Mouse (Mus musculus): ENCODE data around the gene Psmb1. TPM values are rescaled to one million over a fixed set of nuclear protein-coding genes. Genes with fewer than 3 reads are reported as not detected.
A peak's percentile ranks its signal among the peaks of the same experiment; 100 is the strongest.

Gene Psmb1
- polyA plus RNA-seq, 1 experiment from 2014 or later: 230 TPM

DNA sequence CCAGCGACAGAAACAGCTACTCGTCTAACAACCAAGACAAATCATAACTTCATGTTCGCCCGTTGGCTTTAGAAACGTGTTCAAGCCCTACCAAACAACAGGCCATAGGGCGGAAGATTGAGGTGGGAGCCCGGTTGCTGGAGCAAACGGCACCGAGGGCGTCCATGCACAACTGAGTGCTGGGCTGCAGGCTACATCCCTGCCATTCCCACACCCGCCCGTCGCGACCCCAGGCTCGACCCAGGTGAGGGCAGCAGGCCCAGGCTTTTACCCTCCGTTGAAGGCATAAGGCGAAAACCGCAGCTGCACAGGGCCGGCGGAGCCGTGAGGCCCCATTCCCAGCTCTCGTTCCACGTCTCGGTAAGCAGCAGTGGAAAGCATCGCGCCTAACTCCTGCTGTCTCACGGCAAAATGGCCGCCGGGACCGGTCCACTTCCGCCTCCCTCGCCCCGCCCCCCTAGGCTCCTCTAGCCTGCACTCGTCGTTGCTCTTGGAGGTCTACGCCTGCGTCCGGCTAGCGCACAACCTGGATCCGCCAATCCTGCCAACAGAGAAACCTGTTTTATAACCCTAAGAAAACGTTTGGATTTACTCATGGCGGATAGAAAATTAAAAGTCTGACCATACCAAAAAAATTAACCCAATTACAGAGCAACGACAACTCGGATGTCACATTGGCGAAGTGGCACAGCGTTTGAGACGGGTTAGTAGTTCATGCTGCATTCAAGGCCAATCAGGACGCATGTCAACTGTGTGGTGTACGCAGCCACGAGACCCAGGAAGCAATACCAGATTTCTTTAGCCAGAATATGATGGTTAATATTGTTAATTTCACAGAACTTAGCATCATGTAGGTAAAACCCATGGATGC is 1.4 kb downstream of the Psmb1 start:
- Histone ChIP-seq H3K4me2 (ENCODE audit: low read length) (peak overlapping the region; percentile 73), H3K4me3 (ENCODE audit: low read depth, low read length) (peak overlapping the region; percentile 97), H3K27me3 (ENCODE audit: control insufficient read depth, insufficient read depth, low read depth, low read length) (no peaks in the 10 kb centered on the region), H3K4me1 (ENCODE audit: control insufficient read depth, insufficient read depth, low read length) (peaks cover 35% of the 10 kb centered on the region), H3K9me3 (replicated peaks; ENCODE audit: control insufficient read depth, low read length, poor library complexity, severe bottlenecking) (no peaks in the 10 kb centered on the region), H3K9ac (ENCODE audit: low read depth, low read length) (peak overlapping the region; percentile 85), H3K27ac (ENCODE audit: low read length) (peak overlapping the region; percentile 92), H3K36me3 (ENCODE audit: control insufficient read depth, insufficient read depth, low read length) (peaks cover 2% of the 10 kb centered on the region; the same call in 1 of the 2 replicates)
- ATAC-seq: peak; percentile 95
- WGBS: under 1% methylated on average over 50 of the region's 50 CpGs

DNA sequence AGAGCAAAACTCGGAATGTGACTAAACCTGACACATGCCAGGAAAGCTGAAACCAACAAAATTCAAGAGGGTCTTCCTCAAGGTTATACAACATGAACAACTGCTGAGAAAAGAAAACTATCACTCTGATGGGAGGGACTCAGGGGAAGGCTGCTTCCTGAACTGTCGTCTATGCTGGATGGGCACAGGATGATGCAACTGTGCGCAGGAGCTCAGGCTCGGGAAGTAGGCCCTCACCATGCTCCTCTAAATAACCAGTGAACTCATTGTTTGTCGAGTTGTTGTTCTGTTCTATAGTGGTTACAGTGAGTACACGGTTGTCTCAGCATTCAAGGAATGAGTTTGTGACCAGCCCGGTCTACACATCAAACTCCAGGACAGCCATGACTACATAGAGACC is 9.0 kb downstream of the Psmb1 start:
- H3K4me1 ChIP-seq (ENCODE audit: control insufficient read depth, insufficient read depth, low read length): peaks cover 6% of the 10 kb centered on the region
- ATAC-seq: no peak
- WGBS: 93% methylated on average over 7 of the region's 7 CpGs
- no peak overlapping the region for H3K4me3 ChIP-seq (ENCODE audit: low read depth, low read length)
- H3K27ac ChIP-seq (ENCODE audit: low read length): no peak overlapping the region
- H3K9me3 ChIP-seq (replicated peaks; ENCODE audit: control insufficient read depth, low read length, poor library complexity, severe bottlenecking): no peaks in the 10 kb centered on the region
- H3K4me2 ChIP-seq (ENCODE audit: low read length): no peak overlapping the region
- no peak overlapping the region for H3K9ac ChIP-seq (ENCODE audit: low read depth, low read length)
- H3K27me3 ChIP-seq (ENCODE audit: control insufficient read depth, insufficient read depth, low read depth, low read length): no peaks in the 10 kb centered on the region
- H3K36me3 ChIP-seq (ENCODE audit: control insufficient read depth, insufficient read depth, low read length): peaks cover 27% of the 10 kb centered on the region

DNA sequence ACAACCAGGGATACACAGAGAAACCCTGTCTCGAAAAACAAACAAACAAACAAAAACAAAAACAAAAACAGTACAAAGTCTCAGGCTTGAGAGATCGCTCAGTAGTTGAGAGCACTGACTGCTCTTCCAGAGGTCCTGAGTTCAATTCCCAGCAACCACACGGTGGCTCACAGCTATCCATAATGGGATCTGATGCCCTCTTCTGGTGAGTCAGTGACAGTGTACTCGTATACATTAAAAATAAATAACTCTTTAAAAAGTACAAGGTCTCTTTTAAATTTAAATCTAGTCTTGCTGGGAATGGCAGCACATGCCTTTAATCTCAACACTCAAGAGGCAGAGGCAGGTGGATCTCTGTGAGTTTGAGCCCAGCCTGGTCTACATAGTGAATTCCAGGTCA is 26.9 kb downstream of the Psmb1 start:
- Histone ChIP-seq H3K27me3 (ENCODE audit: control insufficient read depth, insufficient read depth, low read depth, low read length) (no peaks in the 10 kb centered on the region), H3K27ac (ENCODE audit: low read length) (no peak overlapping the region), H3K9me3 (replicated peaks; ENCODE audit: control insufficient read depth, low read length, poor library complexity, severe bottlenecking) (no peaks in the 10 kb centered on the region), H3K9ac (ENCODE audit: low read depth, low read length) (no peak overlapping the region), H3K4me2 (ENCODE audit: low read length) (no peak overlapping the region), H3K36me3 (ENCODE audit: control insufficient read depth, insufficient read depth, low read length) (peaks cover 54% of the 10 kb centered on the region), H3K4me3 (ENCODE audit: low read depth, low read length) (no peak overlapping the region), H3K4me1 (ENCODE audit: control insufficient read depth, insufficient read depth, low read length) (no peaks in the 10 kb centered on the region)
- 94% methylated on average over 4 of the region's 4 CpGs for WGBS
- no peak for ATAC-seq

DNA sequence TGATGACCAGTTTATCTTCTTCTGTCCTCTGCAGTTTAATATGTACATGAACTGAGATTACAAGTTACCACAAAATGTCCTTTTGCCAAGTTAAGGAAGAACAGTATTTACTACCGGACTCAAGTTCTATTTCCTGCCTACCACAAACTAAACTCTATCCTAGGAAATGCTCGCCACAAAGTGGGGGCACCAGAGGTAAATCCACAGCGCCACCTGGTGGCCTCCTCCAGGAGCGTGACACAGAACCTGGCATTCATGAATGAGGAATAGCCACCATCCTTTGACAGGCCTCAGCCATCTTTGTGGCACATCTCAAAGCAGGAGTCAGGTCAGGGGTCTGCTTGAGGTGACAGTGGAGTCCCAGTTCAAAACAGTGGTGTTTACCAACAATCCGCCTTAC is 31.9 kb downstream of the Psmb1 start:
- Histone ChIP-seq H3K36me3 (ENCODE audit: control insufficient read depth, insufficient read depth, low read length) (peaks cover 14% of the 10 kb centered on the region; the same call in 1 of the 2 replicates), H3K27me3 (ENCODE audit: control insufficient read depth, insufficient read depth, low read depth, low read length) (no peaks in the 10 kb centered on the region), H3K4me3 (ENCODE audit: low read depth, low read length) (no peak overlapping the region), H3K4me2 (ENCODE audit: low read length) (no peak overlapping the region), H3K9ac (ENCODE audit: low read depth, low read length) (no peak overlapping the region), H3K27ac (ENCODE audit: low read length) (no peak overlapping the region), H3K4me1 (ENCODE audit: control insufficient read depth, insufficient read depth, low read length) (no peaks in the 10 kb centered on the region), H3K9me3 (replicated peaks; ENCODE audit: control insufficient read depth, low read length, poor library complexity, severe bottlenecking) (no peaks in the 10 kb centered on the region)
- WGBS: 19% methylated on average over 5 of the region's 5 CpGs
- peak; percentile 73 for ATAC-seq

DNA sequence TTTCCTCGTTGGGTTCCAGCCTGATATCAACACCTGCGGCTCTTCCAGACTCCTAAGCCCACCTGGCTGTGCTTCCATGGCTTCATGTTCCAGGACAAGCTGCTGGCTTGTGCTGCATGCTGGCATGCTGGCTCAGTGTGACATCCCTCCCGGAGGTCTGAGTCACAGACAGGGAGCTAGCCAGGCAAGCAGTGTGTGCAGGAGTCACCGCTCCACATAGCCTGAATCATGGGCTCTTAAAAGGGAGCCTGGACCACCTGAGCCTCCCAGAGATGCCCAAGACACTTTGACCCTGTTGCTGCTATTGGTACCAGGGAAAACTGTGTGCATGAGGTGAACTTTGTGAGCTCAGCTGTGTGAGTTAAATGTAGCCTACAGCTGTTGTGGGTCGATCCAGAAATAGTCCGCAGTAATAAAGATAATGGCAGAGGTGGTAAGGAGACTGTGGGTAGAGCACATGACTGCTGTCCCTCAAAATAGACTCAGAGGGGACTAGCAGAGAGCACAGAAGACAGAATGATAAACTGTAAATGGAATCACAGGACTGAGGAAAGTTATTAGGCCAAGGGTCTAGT is 37.5 kb downstream of the Psmb1 start:
- no peaks in the 10 kb centered on the region for H3K36me3 ChIP-seq (ENCODE audit: control insufficient read depth, insufficient read depth, low read length)
- 97% methylated on average over 6 of the region's 6 CpGs for WGBS
- H3K27ac ChIP-seq (ENCODE audit: low read length): no peak overlapping the region

DNA sequence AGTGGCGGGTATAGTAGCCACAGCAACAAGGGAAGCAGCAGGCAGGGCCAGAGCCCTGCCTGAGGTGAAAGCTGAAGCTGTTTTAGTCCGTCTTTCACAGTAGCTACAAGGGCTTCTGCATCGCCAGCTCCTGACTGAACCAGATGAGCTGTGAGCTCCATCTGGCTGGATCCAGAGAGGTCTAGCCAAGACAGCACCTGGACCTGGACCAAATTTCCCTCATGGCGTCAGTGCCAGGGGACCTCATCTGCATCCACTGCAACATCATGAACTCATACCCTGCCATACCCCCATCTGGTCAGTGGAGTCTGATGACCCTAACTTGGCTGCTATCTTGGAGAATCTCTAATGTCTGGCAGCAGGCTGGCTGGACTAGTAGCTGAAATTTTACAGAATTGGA is 39.8 kb downstream of the Psmb1 start:
- no peak overlapping the region for H3K4me3 ChIP-seq (ENCODE audit: low read depth, low read length)
- H3K9ac ChIP-seq (ENCODE audit: low read depth, low read length): no peak overlapping the region
- H3K4me2 ChIP-seq (ENCODE audit: low read length): no peak overlapping the region
- H3K27ac ChIP-seq (ENCODE audit: low read length): no peak overlapping the region
- ATAC-seq: no peak
- no peaks in the 10 kb centered on the region for H3K36me3 ChIP-seq (ENCODE audit: control insufficient read depth, insufficient read depth, low read length)
- H3K4me1 ChIP-seq (ENCODE audit: control insufficient read depth, insufficient read depth, low read length): no peaks in the 10 kb centered on the region
- no peaks in the 10 kb centered on the region for H3K9me3 ChIP-seq (replicated peaks; ENCODE audit: control insufficient read depth, low read length, poor library complexity, severe bottlenecking)
- H3K27me3 ChIP-seq (ENCODE audit: control insufficient read depth, insufficient read depth, low read depth, low read length): no peaks in the 10 kb centered on the region
- WGBS: 93% methylated on average over 4 of the region's 4 CpGs

More for the DNA sequence above, 37.5 kb downstream of the Psmb1 start:
- no peak overlapping the region for H3K4me3 ChIP-seq (ENCODE audit: low read depth, low read length)
- H3K4me2 ChIP-seq (ENCODE audit: low read length): no peak overlapping the region
- ATAC-seq: no peak
- no peaks in the 10 kb centered on the region for H3K9me3 ChIP-seq (replicated peaks; ENCODE audit: control insufficient read depth, low read length, poor library complexity, severe bottlenecking)
- no peaks in the 10 kb centered on the region for H3K27me3 ChIP-seq (ENCODE audit: control insufficient read depth, insufficient read depth, low read depth, low read length)
- no peak overlapping the region for H3K9ac ChIP-seq (ENCODE audit: low read depth, low read length)
- H3K4me1 ChIP-seq (ENCODE audit: control insufficient read depth, insufficient read depth, low read length): no peaks in the 10 kb centered on the region

DNA sequence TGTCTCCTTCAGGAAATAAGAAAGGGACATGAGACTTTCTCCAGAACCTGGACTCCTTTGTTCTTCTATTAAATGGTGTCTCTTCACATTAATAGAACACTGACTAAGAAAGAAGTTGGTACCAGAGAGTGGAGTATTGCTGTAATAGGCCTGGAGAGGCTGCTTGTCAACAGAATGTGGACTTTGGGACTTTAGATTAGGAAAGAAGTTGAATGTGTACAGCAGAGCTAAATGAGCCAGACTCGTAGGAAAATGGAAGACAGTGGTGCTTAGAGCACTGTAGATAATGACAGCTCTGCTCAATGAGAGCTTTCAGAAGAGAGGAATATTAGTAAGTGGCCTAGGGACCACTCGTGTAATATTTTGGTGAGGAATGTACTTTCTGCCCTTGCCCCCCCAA is 43.0 kb downstream of the Psmb1 start:
- ATAC-seq: no peak
- H3K9me3 ChIP-seq (replicated peaks; ENCODE audit: control insufficient read depth, low read length, poor library complexity, severe bottlenecking): no peaks in the 10 kb centered on the region
- no peak overlapping the region for H3K4me3 ChIP-seq (ENCODE audit: low read depth, low read length)
- no peak overlapping the region for H3K27ac ChIP-seq (ENCODE audit: low read length)
- no peak overlapping the region for H3K4me2 ChIP-seq (ENCODE audit: low read length)
- H3K4me1 ChIP-seq (ENCODE audit: control insufficient read depth, insufficient read depth, low read length): no peaks in the 10 kb centered on the region
- no peak overlapping the region for H3K9ac ChIP-seq (ENCODE audit: low read depth, low read length)
- WGBS: 85% methylated on average over 2 of the region's 2 CpGs
- no peaks in the 10 kb centered on the region for H3K27me3 ChIP-seq (ENCODE audit: control insufficient read depth, insufficient read depth, low read depth, low read length)
- H3K36me3 ChIP-seq (ENCODE audit: control insufficient read depth, insufficient read depth, low read length): no peaks in the 10 kb centered on the region

DNA sequence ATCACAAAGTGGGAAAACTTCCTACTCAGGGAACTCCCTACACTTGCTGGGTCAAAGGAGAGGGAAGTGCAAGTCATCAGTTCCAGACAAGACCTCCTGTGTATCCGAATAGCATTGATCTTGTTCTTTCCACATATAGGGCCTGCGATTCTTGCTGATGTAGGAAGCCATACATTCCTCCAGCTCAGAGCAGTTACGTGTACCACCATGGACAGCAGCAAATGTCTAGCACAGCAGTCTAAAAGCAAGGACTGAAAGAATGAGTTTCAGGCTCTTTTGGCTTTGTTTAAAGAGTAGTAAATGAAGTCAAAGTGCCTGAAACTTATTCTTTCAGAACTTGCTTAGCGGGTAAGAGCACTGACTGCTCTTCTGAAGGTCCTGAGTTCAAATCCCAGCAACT is 44.3 kb downstream of the Psmb1 start:
- H3K9ac ChIP-seq (ENCODE audit: low read depth, low read length): no peak overlapping the region
- WGBS: 81% methylated on average over 4 of the region's 4 CpGs

DNA sequence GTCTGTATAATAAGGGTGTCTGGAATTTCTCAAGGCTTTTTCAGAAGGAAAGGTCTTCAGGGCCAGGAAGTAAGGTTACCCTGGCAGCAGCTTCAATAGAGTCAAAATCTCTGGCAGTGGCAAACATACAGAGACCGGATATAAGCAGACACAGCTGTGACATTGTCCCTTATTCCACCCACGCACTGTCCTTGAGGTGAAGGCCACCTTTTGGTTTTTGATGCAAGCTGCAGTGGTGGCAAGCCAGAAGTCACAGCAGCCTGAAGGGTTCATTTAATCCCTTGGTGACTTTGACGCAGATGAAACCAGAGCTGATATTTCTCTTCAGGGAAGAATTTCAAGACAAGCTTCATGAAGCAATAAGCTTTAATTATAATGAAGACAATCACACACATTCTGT is 49.9 kb downstream of the Psmb1 start:
- no peaks in the 10 kb centered on the region for H3K36me3 ChIP-seq (ENCODE audit: control insufficient read depth, insufficient read depth, low read length)
- 81% methylated on average over 3 of the region's 3 CpGs for WGBS
- ATAC-seq: no peak
- no peak overlapping the region for H3K9ac ChIP-seq (ENCODE audit: low read depth, low read length)
- H3K4me1 ChIP-seq (ENCODE audit: control insufficient read depth, insufficient read depth, low read length): no peaks in the 10 kb centered on the region
- H3K9me3 ChIP-seq (replicated peaks; ENCODE audit: control insufficient read depth, low read length, poor library complexity, severe bottlenecking): no peaks in the 10 kb centered on the region
- H3K4me3 ChIP-seq (ENCODE audit: low read depth, low read length): no peak overlapping the region
- no peaks in the 10 kb centered on the region for H3K27me3 ChIP-seq (ENCODE audit: control insufficient read depth, insufficient read depth, low read depth, low read length)
- H3K27ac ChIP-seq (ENCODE audit: low read length): no peak overlapping the region
- no peak overlapping the region for H3K4me2 ChIP-seq (ENCODE audit: low read length)

More for the DNA sequence above, 44.3 kb downstream of the Psmb1 start:
- Histone ChIP-seq H3K27me3 (ENCODE audit: control insufficient read depth, insufficient read depth, low read depth, low read length) (no peaks in the 10 kb centered on the region), H3K4me3 (ENCODE audit: low read depth, low read length) (no peak overlapping the region), H3K9me3 (replicated peaks; ENCODE audit: control insufficient read depth, low read length, poor library complexity, severe bottlenecking) (no peaks in the 10 kb centered on the region), H3K4me1 (ENCODE audit: control insufficient read depth, insufficient read depth, low read length) (no peaks in the 10 kb centered on the region), H3K36me3 (ENCODE audit: control insufficient read depth, insufficient read depth, low read length) (no peaks in the 10 kb centered on the region), H3K27ac (ENCODE audit: low read length) (no peak overlapping the region), H3K4me2 (ENCODE audit: low read length) (no peak overlapping the region)
- ATAC-seq: no peak

All from midbrain, embryonic 16.5 days (tissue).